Mouse (Mus musculus) frontal cortex, postnatal 25 days (tissue): ENCODE results near the gene Olfr656.

Experiments
- DNase-seq, 2 experiments: peaks; one replicate each; pipeline ENCODE4 v3.0.0; 2022; ENCODE audit warnings: low spot score in 2 of 2

Gene Olfr656

GRCm38 (mm10) chr7:104613655-104614054, at the start of gene Olfr656:
Gene Olfr656 (plus strand): TSS chr7:104613955.
- no peak for DNase-seq

- no peak for DNase-seq
Observed at GRCm38 (mm10) chr7:104577014-104577413, 36.7 kb upstream of the Olfr656 start, which contains the start of gene Olfr653. Gene Olfr653 (plus strand): TSS chr7:104577314.

DNA sequence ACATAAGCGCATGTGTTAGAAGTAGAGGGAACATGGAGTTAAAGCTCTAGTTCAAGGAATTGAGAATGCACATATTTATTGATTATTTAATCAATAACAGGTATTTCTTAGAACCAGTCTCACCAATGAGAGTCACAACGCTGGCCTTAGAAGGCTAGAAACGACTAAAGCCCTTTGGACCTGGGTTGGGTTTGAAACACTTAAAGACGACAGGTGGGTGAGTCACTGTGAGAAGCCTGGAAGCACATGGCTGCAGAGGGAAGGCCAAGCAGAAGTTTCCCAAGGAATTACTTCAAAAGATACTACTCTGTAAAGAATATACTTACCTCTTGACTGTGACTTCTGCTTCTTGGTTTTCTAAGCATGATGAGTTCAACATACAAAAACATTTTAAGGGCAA, 32.9 kb upstream of the Olfr656 start:
- DNase-seq = no peak

GRCm38 (mm10) chr7:104581429-104581828, 32.3 kb upstream of the Olfr656 start:
- DNase-seq = no peak

- DNase-seq = no peak
Observed at GRCm38 (mm10) chr7:104586725-104587124, 27.0 kb upstream of the Olfr656 start, which contains the start of gene Olfr654. Gene Olfr654 (plus strand): TSS chr7:104587025.

DNA sequence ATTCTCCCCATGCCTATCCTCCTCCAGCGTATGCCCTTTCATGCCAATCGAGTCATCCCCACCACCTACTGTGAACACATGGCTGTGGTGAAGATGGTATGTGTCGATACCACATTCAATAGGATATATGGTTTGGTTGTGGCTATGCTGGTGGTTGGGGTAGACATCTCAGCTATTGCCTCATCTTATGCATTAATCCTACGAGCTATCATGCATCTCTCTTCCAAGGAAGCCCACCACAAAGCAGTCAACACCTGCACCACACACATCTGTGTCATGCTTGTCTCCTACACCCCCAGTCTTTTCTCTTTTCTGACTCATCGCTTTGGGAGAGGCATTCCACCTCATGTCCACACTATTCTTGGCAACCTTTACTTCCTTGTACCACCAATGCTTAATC, 25.5 kb upstream of the Olfr656 start:
- no peak for DNase-seq

DNA sequence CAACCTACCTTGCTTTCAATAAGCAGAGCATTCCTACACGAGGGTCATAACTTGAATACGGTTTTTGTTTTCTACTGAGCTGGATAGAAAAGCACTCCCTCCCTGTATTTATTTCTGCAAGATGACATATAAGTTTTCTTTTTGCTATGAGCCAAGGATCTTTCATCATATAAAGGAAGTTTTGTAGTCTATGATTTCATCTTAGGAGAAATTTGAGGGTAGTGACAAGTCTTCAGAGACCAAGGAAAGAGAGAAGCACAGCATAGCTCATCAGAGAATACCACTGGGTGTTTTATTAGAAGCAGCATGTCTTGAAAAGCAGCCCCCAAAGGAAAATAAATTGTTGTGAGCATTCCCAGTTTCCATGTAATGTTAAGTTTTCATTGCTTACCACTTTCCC, 12.1 kb upstream of the Olfr656 start, which contains the start of gene Olfr655:
TSS of gene Olfr655 (minus strand) at position 101 of the 400 bp plus-strand sequence.
- no peak for DNase-seq

DNA sequence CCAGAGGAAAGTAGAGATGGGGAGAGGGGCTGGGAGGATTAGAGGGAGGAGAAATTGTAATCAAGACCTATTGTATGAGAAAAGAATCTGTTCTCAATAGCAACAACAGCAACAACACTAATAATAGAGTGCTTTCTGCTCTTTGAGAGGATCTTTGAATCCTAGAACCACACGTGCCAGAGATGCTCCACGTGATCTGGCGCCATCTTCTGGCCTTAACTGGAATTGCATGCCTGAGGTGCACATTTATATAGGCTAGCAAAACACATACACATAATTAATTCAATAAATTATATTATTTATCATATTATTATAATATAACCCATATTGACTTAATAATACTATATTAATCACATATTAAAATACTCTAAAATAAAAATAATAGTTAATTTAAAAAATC, 10.6 kb upstream of the Olfr656 start:
- no peak for DNase-seq

- DNase-seq = no peak
Observed at GRCm38 (mm10) chr7:104604727-104605126, 9.0 kb upstream of the Olfr656 start.

- no peak for DNase-seq
Observed at GRCm38 (mm10) chr7:104624494-104624893, 10.7 kb downstream of the Olfr656 start, which contains the start of gene Olfr657. Gene Olfr657 (plus strand): TSS chr7:104624794.

- peak; percentile 7 to 10 for DNase-seq
Observed at GRCm38 (mm10) chr7:104646841-104647482, 33.2 kb downstream of the Olfr656 start, which contains the start of gene Olfr658. Gene Olfr658 (minus strand): TSS chr7:104647305.

DNA sequence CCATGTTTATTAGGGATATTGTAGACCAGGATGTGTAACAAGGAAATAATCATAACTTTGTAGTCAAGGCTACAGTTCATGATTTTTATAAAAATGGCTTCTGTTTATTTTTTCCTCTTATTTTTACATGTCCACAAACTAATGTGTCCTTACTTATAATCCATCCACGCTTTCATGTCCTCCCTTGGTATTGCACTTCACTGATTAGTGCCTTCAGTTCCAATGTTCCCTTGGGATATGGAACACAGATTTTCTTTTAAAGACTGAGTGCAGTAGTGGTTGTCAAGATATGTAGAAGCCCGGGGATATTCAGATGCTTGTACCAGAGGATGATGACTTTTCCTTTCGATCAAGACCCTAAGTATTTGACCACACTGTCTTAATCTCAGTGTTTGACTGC, 52.7 kb downstream of the Olfr656 start, which contains the start of gene Olfr659:
TSS of gene Olfr659 (plus strand) at position 301 of the 400 bp plus-strand sequence.
- DNase-seq = no peak
